Mouse (Mus musculus) C2C12 (cell line): ENCODE data around the gene Aktip.

Experiments used
- CEBPB ChIP-seq: IDR thresholded peaks from one replicate; pipeline ENCODE4 v1.6.1; 2011; ENCODE audit warnings: low read depth, mild to moderate bottlenecking, control low read depth, moderate library complexity
- CTCF ChIP-seq: IDR thresholded peaks from one replicate; pipeline ENCODE4 v1.5.1; 2011; ENCODE audit not compliant: control insufficient read depth, insufficient read depth, insufficient read length
- FOSL1 ChIP-seq: IDR thresholded peaks from one replicate; pipeline ENCODE4 v1.8.0; 2011; ENCODE audit warnings: mild to moderate bottlenecking, low read length; ENCODE audit not compliant: poor library complexity, insufficient read depth, severe bottlenecking
- MAX ChIP-seq: IDR thresholded peaks from one replicate; pipeline ENCODE4 v1.6.1; 2011; ENCODE audit warnings: mild to moderate bottlenecking, control low read depth
- MYOD1 ChIP-seq: IDR thresholded peaks from one replicate; pipeline ENCODE4 v1.6.1; 2011; ENCODE audit warnings: low read depth; ENCODE audit not compliant: control insufficient read depth, insufficient read length
- MYOG ChIP-seq: IDR thresholded peaks from one replicate; pipeline ENCODE4 v1.6.1; 2011; ENCODE audit not compliant: control insufficient read depth, insufficient read length; ENCODE audit errors: extremely low read depth
- USF1 ChIP-seq: IDR thresholded peaks from one replicate; pipeline ENCODE4 v1.6.1; 2011; ENCODE audit warnings: low read depth, mild to moderate bottlenecking, control low read depth, moderate library complexity

DNA sequence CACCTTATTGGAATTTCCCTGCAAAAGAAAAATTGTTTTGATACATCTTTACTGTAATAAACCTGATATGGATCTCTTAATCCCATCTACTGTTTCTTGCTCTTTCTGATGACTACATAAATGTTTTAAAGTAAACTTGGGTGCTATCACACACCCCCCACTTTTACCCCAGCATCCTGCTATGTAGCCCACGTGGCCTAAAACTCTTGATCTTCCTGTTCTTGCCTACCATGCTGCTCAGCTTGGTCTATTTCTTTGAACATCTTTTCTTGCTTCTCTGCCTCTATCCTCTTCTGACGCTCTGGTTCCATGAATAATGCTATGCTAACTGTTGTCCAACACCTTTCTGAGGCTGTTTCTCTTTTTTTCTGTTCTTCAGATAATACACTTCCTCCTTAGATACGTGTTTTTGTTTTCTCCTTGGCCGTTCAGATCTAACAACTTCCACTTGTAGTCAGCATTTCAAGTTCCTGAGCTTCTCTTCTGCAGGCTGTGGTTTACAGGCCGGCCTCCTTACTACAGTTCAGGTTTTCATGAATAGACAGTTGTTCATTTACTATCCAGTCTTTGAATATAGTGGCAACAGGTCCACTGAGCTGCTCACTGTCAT is 87.8 kb downstream of the Aktip start:
- TF ChIP-seq CTCF, result no peak
- no peak for TF ChIP-seq USF1
- TF ChIP-seq MYOD1, result no peak
- no peak for TF ChIP-seq CEBPB
- TF ChIP-seq MAX, result no peak
- TF ChIP-seq MYOG, result no peak
- no peak for TF ChIP-seq FOSL1
